Comparison of ENCODE assay signal across 15 mouse cellular contexts in the genomic region with DNA sequence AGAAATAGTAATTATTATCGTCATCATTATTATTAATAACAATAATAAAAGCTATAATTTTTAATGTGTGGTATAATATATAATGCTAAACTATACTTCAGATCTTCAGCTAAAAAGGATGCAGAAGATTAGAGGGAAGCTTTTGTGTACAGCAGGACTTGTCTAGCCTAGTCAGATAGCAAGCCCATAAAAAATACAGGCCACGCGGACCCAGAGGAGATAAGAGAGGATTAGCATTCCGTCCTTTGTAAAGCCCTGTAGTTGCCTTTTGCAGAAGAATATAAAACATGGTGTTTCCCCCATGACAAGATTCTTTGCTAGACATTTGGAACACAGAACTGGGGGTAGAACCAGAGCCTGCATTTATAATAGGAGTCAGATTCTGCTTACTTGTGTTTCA.
"Had no signal": no experiment of that assay in that cellular context is flagged by ENCODE, and none has a peak within 500 bp of the region (broad histone marks: within the 10 kb centered on the region; RNA-seq: fewer than 3 reads in every experiment).

No protein-coding gene starts in this region.

- H3K4me3 ChIP-seq: limb, embryonic 15.5 days; liver, embryonic 12.5 days; midbrain, embryonic 10.5 days; stomach, embryonic 15.5 days had no signal

- H3K9ac ChIP-seq: limb, embryonic 15.5 days; liver, embryonic 12.5 days; lung, embryonic 14.5 days; stomach, embryonic 15.5 days had no signal

- H3K27ac ChIP-seq: kidney, postnatal 0 days; limb, embryonic 15.5 days; liver, embryonic 12.5 days; midbrain, embryonic 10.5 days; stomach, embryonic 15.5 days had no signal

- H3K4me1 ChIP-seq: limb, embryonic 15.5 days; stomach, embryonic 15.5 days had no signal

- ATAC-seq: liver, embryonic 12.5 days; midbrain, embryonic 16.5 days had no signal

- H3K9me3 ChIP-seq: limb, embryonic 15.5 days; liver, embryonic 12.5 days; midbrain, embryonic 10.5 days; stomach, embryonic 15.5 days had no signal

- H3K36me3 ChIP-seq: limb, embryonic 15.5 days; midbrain, embryonic 10.5 days; stomach, embryonic 15.5 days had no signal

- H3K4me2 ChIP-seq: limb, embryonic 15.5 days; liver, embryonic 12.5 days; lung, embryonic 14.5 days; stomach, embryonic 15.5 days had no signal

- H3K27me3 ChIP-seq: limb, embryonic 15.5 days; liver, embryonic 12.5 days; stomach, embryonic 15.5 days had no signal

- DNase-seq: kidney, postnatal 36 days; layer of hippocampus, adult 9-11 months; layer of hippocampus, postnatal 36 days; lung, embryonic 14.5 days; lung, postnatal 10 days; lung, postnatal 4 days; right cerebral cortex, postnatal 14 days; thymus, adult 2 months; thymus, postnatal 25 days had no signal
